Comparison of ENCODE assay signal across 19 mouse cellular contexts in genomic region chr6:52954861-52955260, GRCm38 (mm10).
A peak's percentile ranks its signal among the peaks of the same experiment; 100 is the strongest.
DNase-seq lines count a peak whose midpoint lies in the region; ATAC-seq and TF ChIP-seq lines count a peak whose summit lies in the region.
"Had no signal": no experiment of that assay in that cellular context is flagged by ENCODE, and none has a peak within 500 bp of the region (broad histone marks: within the 10 kb centered on the region; RNA-seq: fewer than 3 reads in every experiment).

No protein-coding gene starts in this region.

- intact Hi-C loops in heart, postnatal 10 days (cut with DNase I) = no loop called here

- H3K27ac ChIP-seq in heart, embryonic 16.5 days (ENCODE audit: low read length) = 0 out of 2 replicates have a peak overlapping the region, but pooled peaks have one; percentile 32
- peak overlapping the region; percentile 68 for H3K27ac ChIP-seq in lung, embryonic 15.5 days
- peak overlapping the region; percentile 44 for H3K27ac ChIP-seq in intestine, embryonic 15.5 days
- H3K27ac ChIP-seq in small intestine, adult 2 months (ENCODE audit: insufficient read depth, low read depth, low read length) = peak overlapping the region; percentile 20
- H3K27ac ChIP-seq: embryonic facial prominence, embryonic 10.5 days; forebrain, embryonic 12.5 days; layer of hippocampus, adult 2 months; limb, embryonic 15.5 days; midbrain, embryonic 13.5 days; neural tube, embryonic 12.5 days had no signal

- H3K36me3 ChIP-seq in heart, embryonic 16.5 days (ENCODE audit: control insufficient read depth, insufficient read depth) = no peaks in the 10 kb centered on the region
- H3K36me3 ChIP-seq in lung, embryonic 15.5 days = no peaks in the 10 kb centered on the region
- H3K36me3 ChIP-seq in intestine, embryonic 15.5 days = no peaks in the 10 kb centered on the region
- H3K36me3 ChIP-seq in small intestine, adult 2 months (ENCODE audit: control insufficient read depth, insufficient read depth, low read length) = no peaks in the 10 kb centered on the region
- H3K36me3 ChIP-seq: embryonic facial prominence, embryonic 10.5 days; forebrain, embryonic 12.5 days; limb, embryonic 15.5 days; midbrain, embryonic 13.5 days; neural tube, embryonic 12.5 days had no signal

- no peaks in the 10 kb centered on the region for H3K9me3 ChIP-seq in heart, embryonic 16.5 days (replicated peaks; ENCODE audit: control insufficient read depth, low read length)
- H3K9me3 ChIP-seq in lung, embryonic 15.5 days = no peaks in the 10 kb centered on the region
- no peaks in the 10 kb centered on the region for H3K9me3 ChIP-seq in intestine, embryonic 15.5 days
- H3K9me3 ChIP-seq: embryonic facial prominence, embryonic 10.5 days; forebrain, embryonic 12.5 days; limb, embryonic 15.5 days; midbrain, embryonic 13.5 days; neural tube, embryonic 12.5 days had no signal

- no peak overlapping the region for H3K9ac ChIP-seq in heart, embryonic 16.5 days (ENCODE audit: low read length)
- no peak overlapping the region for H3K9ac ChIP-seq in lung, embryonic 15.5 days
- no peak overlapping the region for H3K9ac ChIP-seq in intestine, embryonic 15.5 days
- H3K9ac ChIP-seq: forebrain, embryonic 12.5 days; limb, embryonic 15.5 days; midbrain, embryonic 13.5 days; neural tube, embryonic 12.5 days had no signal

- H3K4me1 ChIP-seq in heart, embryonic 16.5 days (ENCODE audit: control insufficient read depth, insufficient read depth, low read length) = peaks cover 9% of the 10 kb centered on the region
- H3K4me1 ChIP-seq in lung, embryonic 15.5 days = peaks cover 18% of the 10 kb centered on the region
- H3K4me1 ChIP-seq in intestine, embryonic 15.5 days (replicated peaks) = peaks cover 17% of the 10 kb centered on the region
- 0 out of 2 replicates have a peak, but pooled peaks cover 8% of the 10 kb centered on the region for H3K4me1 ChIP-seq in small intestine, adult 2 months (ENCODE audit: control insufficient read depth, insufficient read depth, insufficient read length, low read length)

- H3K4me2 ChIP-seq in heart, embryonic 16.5 days (ENCODE audit: low read depth, low read length) = no peak overlapping the region
- H3K4me2 ChIP-seq in lung, embryonic 15.5 days = no peak overlapping the region
- H3K4me2 ChIP-seq in intestine, embryonic 15.5 days (replicated peaks) = no peak overlapping the region
- H3K4me2 ChIP-seq: forebrain, embryonic 12.5 days; heart, embryonic 11.5 days; limb, embryonic 15.5 days; midbrain, embryonic 13.5 days; neural tube, embryonic 12.5 days had no signal

- ATAC-seq in heart, embryonic 16.5 days (replicated peaks; ENCODE audit: extremely low read depth, insufficient read depth, low FRiP score) = no peak
- ATAC-seq in lung, embryonic 15.5 days (ENCODE audit: borderline replicate concordance, extremely low read depth, low FRiP score, low TSS enrichment) = 0 out of 2 replicates have a peak, but pooled peaks have one; percentile 15
- ATAC-seq in intestine, embryonic 15.5 days = no peak
- no peak for ATAC-seq in activated CD4-positive, CD25-positive, alpha-beta regulatory T cell, adult 4 months
- ATAC-seq: hindbrain, embryonic 16.5 days; midbrain, embryonic 13.5 days had no signal

- 94% methylated on average over 3 of the region's 3 CpGs for WGBS in heart, embryonic 16.5 days
- 87% methylated on average over 3 of the region's 3 CpGs for WGBS in lung, embryonic 15.5 days
- WGBS in intestine, embryonic 15.5 days = 87% methylated on average over 3 of the region's 3 CpGs
- WGBS in small intestine, adult 2 months = 89% methylated on average over 3 of the region's 3 CpGs

- DNase-seq in heart, postnatal 10 days = no peak
- no peak for DNase-seq in lung, postnatal 36 days
- DNase-seq in thymus, adult 18-20 months = no peak
- DNase-seq: B cell, adult 2 months; cerebellum, adult 8-10 months; right cerebral cortex, adult 18-20 months had no signal

- no peak for TF ChIP-seq POLR2A in small intestine, adult 2 months (IDR thresholded peaks at IDR 0.05; ENCODE audit: low read depth, low read length)

- H3K4me3 ChIP-seq in heart, embryonic 16.5 days (ENCODE audit: low read length) = no peak overlapping the region
- H3K4me3 ChIP-seq in lung, embryonic 15.5 days = no peak overlapping the region
- no peak overlapping the region for H3K4me3 ChIP-seq in intestine, embryonic 15.5 days (replicated peaks)
- no peak overlapping the region for H3K4me3 ChIP-seq in small intestine, adult 2 months (ENCODE audit: low read depth, low read length)
- H3K4me3 ChIP-seq: embryonic facial prominence, embryonic 10.5 days; forebrain, embryonic 12.5 days; layer of hippocampus, adult 2 months; limb, embryonic 15.5 days; midbrain, embryonic 13.5 days; neural tube, embryonic 12.5 days had no signal

- H3K27me3 ChIP-seq in heart, embryonic 16.5 days (ENCODE audit: control insufficient read depth, insufficient read depth, low read length) = no peaks in the 10 kb centered on the region
- no peaks in the 10 kb centered on the region for H3K27me3 ChIP-seq in lung, embryonic 15.5 days
- no peaks in the 10 kb centered on the region for H3K27me3 ChIP-seq in intestine, embryonic 15.5 days (replicated peaks)
- no peaks in the 10 kb centered on the region for H3K27me3 ChIP-seq in small intestine, adult 2 months (ENCODE audit: control insufficient read depth, insufficient read depth, low read length)
- H3K27me3 ChIP-seq: forebrain, embryonic 12.5 days; limb, embryonic 15.5 days; midbrain, embryonic 13.5 days; neural tube, embryonic 12.5 days had no signal

- no peak for TF ChIP-seq CTCF in small intestine, adult 2 months (IDR thresholded peaks at IDR 0.05; ENCODE audit: extremely low read depth, insufficient read length, insufficient replicate concordance, low read depth, low read length)
